Mouse (Mus musculus): ENCODE data around the gene Riok1.

Gene Riok1

GRCm38 (mm10) chr13:38036343-38037043 is at the start of gene Riok1:
Riok1 (plus strand) TSS chr13:38036995.
- CTCF ChIA-PET, result no interaction called here

- CTCF ChIA-PET, result no interaction called here
Observed at GRCm38 (mm10) chr13:37989701-37990100, 47.1 kb upstream of the Riok1 start.

GRCm38 (mm10) chr13:37992638-37993371 is 44.0 kb upstream of the Riok1 start:
- CTCF ChIA-PET, result no interaction called here

GRCm38 (mm10) chr13:37993376-37993703 is 43.5 kb upstream of the Riok1 start:
- CTCF ChIA-PET, result no interaction called here

- CTCF ChIA-PET, result no interaction called here
Observed at GRCm38 (mm10) chr13:37993704-37994404, 42.9 kb upstream of the Riok1 start, which contains the start of gene Ssr1. Ssr1 (minus strand) TSS chr13:37994217.

GRCm38 (mm10) chr13:37994405-37994749 is 42.4 kb upstream of the Riok1 start:
- CTCF ChIA-PET, result no interaction called here

GRCm38 (mm10) chr13:37999713-38000112 is 37.1 kb upstream of the Riok1 start:
- CTCF ChIA-PET, result no interaction called here

GRCm38 (mm10) chr13:38002461-38002860 is 34.3 kb upstream of the Riok1 start:
- CTCF ChIA-PET, result no interaction called here

GRCm38 (mm10) chr13:38007972-38008371 is 28.8 kb upstream of the Riok1 start:
- CTCF ChIA-PET, result no interaction called here

- CTCF ChIA-PET, result no interaction called here
Observed at GRCm38 (mm10) chr13:38009721-38010408, 26.9 kb upstream of the Riok1 start.

GRCm38 (mm10) chr13:38010444-38010910 is 26.3 kb upstream of the Riok1 start:
- CTCF ChIA-PET, result no interaction called here

- CTCF ChIA-PET, result no interaction called here
Observed at GRCm38 (mm10) chr13:38012436-38012835, 24.4 kb upstream of the Riok1 start.

GRCm38 (mm10) chr13:38015591-38015990 is 21.2 kb upstream of the Riok1 start:
- CTCF ChIA-PET, result no interaction called here

GRCm38 (mm10) chr13:38018791-38019190 is 18.0 kb upstream of the Riok1 start:
- CTCF ChIA-PET, result interaction anchor here (0.6 kb wide), 1 partner anchor 10 kb away, joined by 11 read pairs; no protein-coding TSS in a partner anchor

GRCm38 (mm10) chr13:38025874-38026273 is 10.9 kb upstream of the Riok1 start:
- CTCF ChIA-PET, result no interaction called here

GRCm38 (mm10) chr13:38027618-38028248 is 9.1 kb upstream of the Riok1 start:
- CTCF ChIA-PET, result no interaction called here

- CTCF ChIA-PET, result interaction anchor here (0.6 to 0.7 kb wide), 2 partner anchors 10 to 62 kb away, joined by 5 to 11 read pairs; no protein-coding TSS in a partner anchor
Observed at GRCm38 (mm10) chr13:38028407-38028806, 8.4 kb upstream of the Riok1 start.

- CTCF ChIA-PET, result no interaction called here
Observed at GRCm38 (mm10) chr13:38037044-38037687, 371 bp downstream of the Riok1 start, which contains the start of gene Cage1. Cage1 (minus strand) TSS chr13:38037069.

- CTCF ChIA-PET, result no interaction called here
Observed at GRCm38 (mm10) chr13:38037811-38038210, 1.0 kb downstream of the Riok1 start.

- CTCF ChIA-PET, result no interaction called here
Observed at GRCm38 (mm10) chr13:38049888-38050287, 13.1 kb downstream of the Riok1 start.

- CTCF ChIA-PET, result no interaction called here
Observed at GRCm38 (mm10) chr13:38062678-38063077, 25.9 kb downstream of the Riok1 start.

Data from spleen, embryonic (tissue).